Mouse (Mus musculus): Measurements from ENCODE around the gene Tmem132a.

GRCm38 (mm10) chr19:10905728-10906000 is 35.9 kb upstream of the Tmem132a start:
- TF ChIP-seq CTCF (conservative IDR thresholded peaks at IDR 0.05 in 1 of 2, IDR thresholded peaks at IDR 0.05 in 1 of 2; ENCODE audit: low read depth in 2 of 2, low read length in 2 of 2): no peak
- no peak for TF ChIP-seq PAX5 (IDR thresholded peaks at IDR 0.05; ENCODE audit: low read length)
